Mouse (Mus musculus) left cerebral cortex, postnatal 10 days (tissue): ENCODE data around the gene Ankrd31. TPM values are rescaled to one million over a fixed set of nuclear protein-coding genes. Genes with fewer than 3 reads are reported as not detected.
"Not testable (repeated sequence)": the region's sequence is repeated elsewhere in the genome, so short reads cannot be mapped to it uniquely, and the experiment has no call there.

Experiments used
- DNase-seq, 2 experiments: peaks; one replicate each; pipeline ENCODE4 v3.0.0; 2021 to 2022; ENCODE audit warnings: low spot score in 2 of 2, mixed read lengths in 1 of 2; ENCODE audit errors: extremely low spot score in 1 of 2
- intact Hi-C: fragments of 180-260 bp; cut with DNase I; formaldehyde crosslinking; loops from one replicate; pipeline ENCODE4 v1.15.1; 2025
- total RNA-seq, 2 experiments: library from RNA; stranded (reverse); gene quantifications; 2 replicates each; pipeline ENCODE4 v1.2.3; 2021

The Ankrd31 gene
- total RNA-seq, 2 experiments from 2014 or later: 0.30 to 0.39 TPM

DNA sequence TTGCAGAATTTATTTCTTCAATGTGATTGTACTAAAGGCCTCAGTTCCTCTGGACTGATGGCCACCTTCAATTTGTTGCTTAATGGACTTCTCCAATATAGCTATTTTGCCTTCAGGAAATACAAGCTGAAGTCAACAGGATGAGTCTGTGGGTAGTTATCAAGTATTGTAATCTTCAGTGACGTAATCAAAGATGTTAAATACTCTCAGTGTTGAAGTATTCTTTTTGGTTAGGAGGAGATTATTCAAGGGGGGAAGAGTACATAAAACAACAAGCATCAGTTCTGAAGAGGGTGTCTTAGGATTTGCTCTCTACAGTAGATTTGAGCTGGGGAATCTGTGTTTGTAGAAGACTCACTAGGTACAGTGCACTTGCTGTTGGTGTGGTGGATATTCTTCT is 101.7 kb downstream of the Ankrd31 start:
- DNase-seq: no peak
- intact Hi-C loops: loop anchor here (10.0 kb wide), 2 partner anchors 155 to 205 kb away; no protein-coding TSS in a partner anchor

DNA sequence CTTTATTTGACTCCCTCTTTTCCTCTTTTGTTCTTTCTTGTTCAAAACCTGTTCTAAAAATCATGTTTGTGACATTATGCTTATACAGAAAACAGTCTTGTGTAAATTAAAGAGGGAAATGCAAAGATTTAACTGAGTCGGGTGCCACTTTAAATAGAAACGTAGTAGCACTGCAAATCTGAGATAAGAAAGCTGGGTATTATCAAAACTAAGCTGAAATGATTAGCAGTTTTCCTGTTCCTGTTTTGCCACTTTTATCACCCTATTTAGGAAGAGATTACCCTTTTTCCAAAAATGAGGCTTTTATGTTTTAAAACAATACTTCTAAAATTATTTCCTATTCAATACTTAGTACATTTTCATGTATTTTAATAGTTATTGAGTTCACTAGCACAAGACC is 104.1 kb downstream of the Ankrd31 start:
- DNase-seq: no peak
- intact Hi-C loops: loop anchor here (10.0 kb wide), 2 partner anchors 153 to 203 kb away; no protein-coding TSS in a partner anchor

GRCm38 (mm10) chr13:96853256-96853655 is 105.2 kb downstream of the Ankrd31 start:
- no peak for DNase-seq
- intact Hi-C loops: loop anchor here (10.0 kb wide), 2 partner anchors 152 to 202 kb away; no protein-coding TSS in a partner anchor

- peak; percentile 61 to 70 for DNase-seq
- intact Hi-C loops: loop anchor here (10.0 kb wide), 2 partner anchors 150 to 200 kb away; no protein-coding TSS in a partner anchor
Measured at GRCm38 (mm10) chr13:96855191-96855590, 107.1 kb downstream of the Ankrd31 start.

DNA sequence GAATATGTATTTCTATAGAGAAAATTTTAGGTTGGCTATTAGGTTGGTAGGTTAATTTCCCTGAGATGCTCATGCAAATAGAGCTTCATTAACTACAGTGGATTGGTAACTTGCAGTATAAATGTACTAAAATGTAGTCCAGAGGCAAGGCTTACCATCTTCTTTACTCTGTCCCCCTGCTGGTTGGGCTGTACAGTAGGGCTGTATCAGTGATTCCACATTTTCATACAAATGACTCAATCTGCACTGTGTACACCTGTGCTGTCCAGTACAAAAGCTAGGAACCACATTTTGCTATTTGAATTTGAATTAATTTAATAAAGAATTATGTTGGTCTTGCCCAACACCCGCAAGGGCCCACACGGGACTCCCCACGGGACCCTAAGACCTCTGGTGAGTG is 111.1 kb downstream of the Ankrd31 start:
- no peak for DNase-seq
- intact Hi-C loops: loop anchor here (10.0 kb wide), 2 partner anchors 146 to 196 kb away; no protein-coding TSS in a partner anchor

- intact Hi-C loops: no loop called here
- no peak for DNase-seq
Measured at GRCm38 (mm10) chr13:96870742-96871141, 122.7 kb downstream of the Ankrd31 start.

DNA sequence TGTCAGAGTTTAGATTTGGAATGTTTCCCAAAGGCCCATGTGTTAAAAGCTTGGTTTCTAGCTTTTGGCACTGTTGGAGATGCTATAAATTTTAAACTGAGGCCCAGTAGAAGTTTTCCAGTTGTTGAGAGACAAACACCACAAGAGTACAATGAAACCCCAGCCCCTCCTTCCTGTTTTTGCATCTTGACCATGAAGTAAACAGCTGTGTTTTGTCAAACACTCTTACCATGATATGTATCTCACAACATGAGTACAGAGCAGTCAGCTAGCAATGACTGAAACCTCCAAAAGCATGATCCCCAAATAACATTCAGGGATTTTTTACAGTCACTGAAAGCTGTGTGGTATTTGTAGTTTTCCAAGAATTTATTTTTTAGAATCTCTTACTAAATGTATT is 126.0 kb downstream of the Ankrd31 start:
- intact Hi-C loops: no loop called here
- no peak for DNase-seq

DNA sequence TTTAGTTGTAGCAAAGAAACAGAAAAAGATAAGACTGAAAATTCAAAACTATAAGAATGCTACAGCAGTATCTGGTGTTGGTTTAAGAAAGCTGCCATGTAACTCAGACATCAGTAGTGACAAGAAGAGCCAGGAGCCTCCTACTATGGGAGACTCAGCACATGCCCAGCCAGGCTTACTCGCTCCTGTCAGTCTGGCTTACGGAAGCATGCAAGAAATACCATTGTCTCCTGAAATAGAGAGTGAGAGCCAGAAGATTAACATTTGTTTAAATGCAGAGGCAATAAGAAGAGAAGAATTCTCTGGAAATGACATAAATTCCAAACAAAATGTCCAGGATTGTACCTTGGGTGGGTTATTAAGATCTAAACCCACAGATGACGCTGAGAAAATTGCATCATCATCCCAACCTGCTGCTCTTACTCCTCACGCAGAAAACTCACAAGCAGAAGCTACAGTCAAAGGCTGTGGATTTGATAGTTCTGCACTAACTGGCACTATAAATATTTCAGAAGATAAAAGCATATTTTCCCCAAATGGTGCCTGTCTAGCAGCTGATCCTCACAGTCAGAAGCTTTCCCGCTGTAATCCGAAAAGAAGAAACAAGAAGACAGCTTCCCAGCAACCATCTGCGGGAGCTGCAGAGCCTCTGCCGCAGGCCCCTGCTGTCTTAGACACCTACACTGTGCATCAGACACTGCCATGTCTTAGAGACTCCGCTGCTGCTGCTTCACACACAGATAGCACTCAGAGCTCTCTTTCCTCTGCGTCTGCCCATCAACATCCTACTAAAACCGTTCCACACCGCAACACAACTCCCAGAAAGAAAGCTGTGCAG is 130.4 kb downstream of the Ankrd31 start:
- DNase-seq: peak; percentile 17 to 20
- intact Hi-C loops: no loop called here

- DNase-seq: no peak
- intact Hi-C loops: no loop called here
Measured at GRCm38 (mm10) chr13:96884534-96884933, 136.5 kb downstream of the Ankrd31 start.

GRCm38 (mm10) chr13:96889985-96890384 is 141.9 kb downstream of the Ankrd31 start:
- DNase-seq: no peak
- intact Hi-C loops: no loop called here

DNA sequence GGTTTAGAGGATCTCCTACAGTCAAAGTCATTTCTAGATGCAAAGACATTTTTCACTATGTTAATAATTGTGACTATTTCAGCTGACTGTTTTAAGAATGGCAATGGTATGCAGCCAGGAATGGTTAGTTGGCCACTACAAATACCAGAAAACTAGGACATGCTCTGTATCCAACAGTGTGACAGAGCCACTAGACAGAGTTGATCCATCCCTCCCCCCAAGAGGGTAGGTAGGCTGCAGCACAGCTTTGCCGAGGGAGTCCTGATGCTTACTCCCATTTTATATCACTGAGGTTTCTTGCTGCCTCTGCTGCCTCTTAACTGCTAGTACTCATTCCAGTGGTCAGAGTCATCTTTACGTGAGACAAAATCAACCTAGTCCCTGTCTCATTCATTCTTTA is 147.1 kb downstream of the Ankrd31 start:
- intact Hi-C loops: no loop called here
- no peak for DNase-seq

GRCm38 (mm10) chr13:96906717-96907116 is 158.6 kb downstream of the Ankrd31 start:
- DNase-seq: no peak
- intact Hi-C loops: no loop called here

DNA sequence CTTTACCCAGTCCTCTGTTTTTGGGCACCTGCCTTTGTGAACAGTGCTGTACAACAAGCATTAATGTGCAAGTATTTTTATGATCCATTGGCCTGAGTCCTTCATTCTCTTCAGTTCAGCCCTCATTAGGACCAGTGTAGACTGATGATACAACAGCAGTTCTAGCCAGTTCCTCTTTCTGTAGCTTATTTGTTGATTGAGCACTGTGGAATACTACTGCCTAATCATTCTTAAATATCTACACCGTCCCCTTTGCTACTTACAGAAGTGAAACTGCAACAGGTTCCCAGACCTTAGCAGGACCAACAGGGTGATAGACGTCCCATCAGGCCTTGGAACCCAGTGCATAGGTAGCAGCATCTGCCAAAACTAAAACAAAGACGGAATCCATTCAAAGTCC is 163.1 kb downstream of the Ankrd31 start:
- DNase-seq: no peak
- intact Hi-C loops: no loop called here

GRCm38 (mm10) chr13:96923134-96923533 is 175.1 kb downstream of the Ankrd31 start:
- intact Hi-C loops, DNase-seq: not testable (repeated sequence)

DNA sequence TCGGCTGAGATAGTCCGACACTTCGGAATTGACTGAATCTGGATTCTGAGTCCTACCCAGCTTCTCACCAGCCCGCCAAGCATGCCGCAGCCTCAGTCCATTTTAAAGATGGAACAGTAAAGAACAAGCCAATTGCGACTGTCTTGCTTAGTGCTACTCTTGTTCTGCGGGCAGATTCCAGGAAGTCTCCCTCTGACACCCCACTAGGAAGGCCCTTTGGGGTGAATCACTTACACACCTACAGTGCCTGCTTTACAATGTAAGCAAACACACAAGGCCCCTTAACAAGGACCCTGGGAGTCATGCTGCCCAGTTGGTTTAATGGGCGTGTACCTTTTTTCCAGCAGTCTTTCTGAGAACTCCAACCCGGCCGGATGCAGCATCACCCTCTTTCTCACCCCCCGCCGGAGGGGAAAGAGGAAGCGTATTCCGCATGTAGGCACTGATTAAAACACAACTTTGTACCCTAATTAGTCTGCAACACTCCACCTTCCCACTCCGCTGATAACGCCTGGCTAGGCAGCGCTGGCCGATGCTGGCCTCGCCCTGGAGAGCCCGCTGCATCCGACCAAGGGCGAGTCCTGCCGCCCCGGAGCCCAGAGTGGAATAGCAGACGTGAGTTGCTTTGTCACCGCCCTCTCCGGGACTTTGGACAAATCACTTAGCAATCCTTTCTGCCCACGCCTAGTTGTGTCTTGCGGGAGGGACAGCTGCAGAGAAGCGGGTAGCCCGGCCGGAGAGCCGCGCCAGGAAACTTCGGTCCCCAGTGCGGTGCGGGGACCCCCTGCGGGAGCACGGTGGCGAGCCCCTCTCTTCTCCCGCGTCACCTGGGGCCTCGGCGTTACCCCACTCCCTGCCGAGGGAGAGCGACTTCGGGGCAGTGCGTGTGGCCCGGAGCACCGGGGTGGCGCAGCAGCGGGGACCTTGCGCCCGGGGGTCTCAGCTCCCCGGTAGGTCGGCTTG is 176.2 kb downstream of the Ankrd31 start, which contains the start of gene Gcnt4:
Gcnt4 (plus strand) TSS at position 691 of the 963 bp plus-strand sequence.
- DNase-seq: peak in 1 of 2 experiments; percentile 52
- intact Hi-C loops: no loop called here

DNA sequence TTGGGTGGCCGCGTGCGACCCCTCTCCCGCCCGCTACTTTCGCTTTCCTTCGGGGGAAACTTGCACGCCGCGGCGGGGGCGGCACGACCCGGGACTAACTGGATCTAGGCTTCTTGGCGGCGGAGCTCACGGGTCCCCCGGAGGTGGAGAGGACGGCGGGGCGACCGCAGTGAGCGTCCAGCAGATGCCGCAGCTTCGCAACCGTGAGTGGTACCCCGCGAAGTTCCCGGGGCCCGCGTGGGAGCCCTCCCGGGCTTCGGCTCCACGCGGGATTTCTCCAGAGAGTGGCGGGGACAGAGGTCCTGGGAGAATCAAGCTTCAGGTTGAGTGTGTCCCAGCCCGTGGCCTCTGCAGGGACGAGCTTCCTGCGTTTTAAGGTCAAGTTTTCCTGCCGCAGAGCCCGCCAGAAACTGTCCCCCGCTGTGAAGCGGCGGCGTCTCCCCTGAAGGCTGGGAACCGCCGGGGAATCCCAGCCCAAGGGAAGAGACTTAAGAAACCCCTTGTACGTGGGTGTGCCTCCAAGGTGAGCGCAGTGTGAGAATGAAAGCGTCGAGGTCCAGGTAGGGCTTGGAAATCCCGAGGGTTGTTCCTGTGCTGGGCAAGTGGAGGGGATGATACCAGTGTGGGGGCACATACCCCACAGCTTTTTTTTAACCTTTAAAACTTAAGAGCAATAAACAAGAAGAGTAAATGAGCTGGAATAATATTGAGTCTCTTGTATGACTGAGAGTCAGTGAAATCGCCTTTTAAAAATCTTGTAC is 177.1 kb downstream of the Ankrd31 start:
- intact Hi-C loops: no loop called here
- peak in 1 of 2 experiments; percentile 42 for DNase-seq

DNA sequence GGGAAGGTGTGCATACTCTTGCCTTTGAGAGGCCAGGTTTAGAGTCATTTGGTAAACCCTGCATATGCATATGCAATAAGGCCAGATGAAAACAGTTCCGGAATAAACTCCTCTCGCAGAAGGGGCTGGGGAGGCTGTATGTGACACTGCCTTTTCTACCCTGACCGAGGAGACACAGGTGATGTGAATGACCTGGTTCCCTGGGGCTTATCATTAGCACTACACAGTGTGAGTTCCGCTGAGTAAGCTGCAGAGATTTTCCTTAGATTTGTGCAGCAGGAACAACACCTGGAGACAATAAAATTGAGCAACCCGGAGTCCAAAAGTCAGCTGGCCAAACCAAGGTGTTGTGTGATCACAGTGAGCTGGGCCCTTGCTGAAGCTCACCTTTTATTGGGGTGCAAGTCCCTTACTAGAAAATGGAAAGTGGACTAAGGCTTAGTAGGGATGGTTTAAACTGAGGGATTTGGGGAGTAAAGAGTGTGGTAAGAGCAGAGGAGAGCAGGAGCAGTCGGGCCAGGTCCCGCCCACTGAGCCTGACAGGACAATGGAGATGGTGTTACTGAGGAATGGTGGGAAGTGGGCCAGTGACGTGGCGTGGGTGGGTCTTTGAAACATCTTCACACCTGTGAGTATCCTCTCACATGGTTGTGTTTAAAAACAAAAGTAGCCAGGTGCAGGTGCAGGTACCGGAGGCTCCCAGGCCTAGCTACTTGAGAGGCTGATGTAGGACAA is 178.1 kb downstream of the Ankrd31 start:
- DNase-seq: no peak
- intact Hi-C loops: no loop called here

DNA sequence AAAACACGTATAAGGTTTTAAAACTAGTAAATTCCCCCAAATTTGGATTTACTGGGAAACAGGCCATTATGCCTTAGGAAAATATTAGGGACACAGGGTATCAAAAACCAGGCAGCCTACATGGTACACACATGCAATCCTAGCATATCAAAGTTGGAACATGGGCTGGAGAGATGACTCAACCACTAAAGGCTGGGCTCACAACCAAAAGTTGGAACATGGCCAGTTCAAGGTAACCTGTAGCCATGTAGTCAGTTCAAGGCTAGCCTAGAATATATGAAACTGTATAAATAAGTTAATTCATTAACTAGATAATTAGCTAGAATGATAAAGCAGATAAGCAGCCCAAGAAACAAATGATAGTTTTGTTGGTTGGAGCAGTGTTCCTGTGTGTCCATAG is 179.7 kb downstream of the Ankrd31 start:
- no peak for DNase-seq
- intact Hi-C loops: no loop called here
